Comparison of ENCODE assay signal across 8 mouse cellular contexts in genomic region chr5:122706917-122707275, GRCm38 (mm10). TPM values are rescaled to one million over a fixed set of nuclear protein-coding genes. Genes with fewer than 3 reads are reported as not detected.
DNase-seq lines count a peak whose midpoint lies in the region; ATAC-seq and TF ChIP-seq lines count a peak whose summit lies in the region.

No protein-coding gene starts in this region.

- no peak; the same call in 1 of the 2 replicates for ATAC-seq in lung, embryonic 15.5 days (ENCODE audit: borderline replicate concordance, extremely low read depth, low FRiP score, low TSS enrichment)
- peak; percentile 12 for ATAC-seq in intestine, embryonic 16.5 days
- ATAC-seq in neural tube, embryonic 13.5 days (ENCODE audit: low read depth), result no peak; the same call in 1 of the 2 replicates

- TF ChIP-seq POLR2A in embryonic fibroblast, embryonic 13.5 days (IDR thresholded peaks at IDR 0.05; ENCODE audit: low read depth, low read length), result no peak

- no peak for TF ChIP-seq CTCF in embryonic fibroblast, embryonic 13.5 days (IDR thresholded peaks at IDR 0.05; ENCODE audit: borderline replicate concordance, insufficient read depth, low read length)

- H3K9ac ChIP-seq in lung, embryonic 15.5 days, result peak overlapping the region; percentile 56
- peak overlapping the region; percentile 80 for H3K9ac ChIP-seq in intestine, embryonic 16.5 days (ENCODE audit: low read depth, low read length)
- H3K9ac ChIP-seq in neural tube, embryonic 13.5 days, result peak overlapping the region; percentile 87

- H3K36me3 ChIP-seq in lung, embryonic 15.5 days, result no peaks in the 10 kb centered on the region
- H3K36me3 ChIP-seq in intestine, embryonic 16.5 days (ENCODE audit: control insufficient read depth, insufficient read depth, low read length), result no peaks in the 10 kb centered on the region
- H3K36me3 ChIP-seq in neural tube, embryonic 13.5 days, result no peaks in the 10 kb centered on the region

- H3K4me1 ChIP-seq in lung, embryonic 15.5 days, result peaks cover 11% of the 10 kb centered on the region
- no peaks in the 10 kb centered on the region; the same call in 1 of the 2 replicates for H3K4me1 ChIP-seq in embryonic fibroblast, embryonic 13.5 days (ENCODE audit: control insufficient read depth, insufficient read depth, low read length)
- H3K4me1 ChIP-seq in intestine, embryonic 16.5 days (ENCODE audit: control insufficient read depth, insufficient read depth, low read length), result peaks cover 5% of the 10 kb centered on the region
- peaks cover 20% of the 10 kb centered on the region for H3K4me1 ChIP-seq in neural tube, embryonic 13.5 days (replicated peaks)

- H3K27me3 ChIP-seq in lung, embryonic 15.5 days, result no peaks in the 10 kb centered on the region
- H3K27me3 ChIP-seq in intestine, embryonic 16.5 days (replicated peaks; ENCODE audit: control insufficient read depth, insufficient read depth, low read length), result no peaks in the 10 kb centered on the region
- no peaks in the 10 kb centered on the region for H3K27me3 ChIP-seq in neural tube, embryonic 13.5 days

- H3K9me3 ChIP-seq in lung, embryonic 15.5 days, result no peaks in the 10 kb centered on the region
- H3K9me3 ChIP-seq in intestine, embryonic 16.5 days (ENCODE audit: control insufficient read depth, low read length), result no peaks in the 10 kb centered on the region
- no peaks in the 10 kb centered on the region for H3K9me3 ChIP-seq in neural tube, embryonic 13.5 days

- H3K27ac ChIP-seq in lung, embryonic 15.5 days, result peak overlapping the region; percentile 57; the same call in 1 of the 2 replicates
- peak overlapping the region; percentile 42 for H3K27ac ChIP-seq in embryonic fibroblast, embryonic 13.5 days (ENCODE audit: insufficient read depth, low read length)
- H3K27ac ChIP-seq in intestine, embryonic 16.5 days (ENCODE audit: low read length), result peak overlapping the region; percentile 87
- H3K27ac ChIP-seq in neural tube, embryonic 13.5 days (replicated peaks), result peak overlapping the region; percentile 91

- H3K4me3 ChIP-seq in lung, embryonic 15.5 days, result peak overlapping the region; percentile 58
- peak overlapping the region; percentile 47 for H3K4me3 ChIP-seq in embryonic fibroblast, embryonic 13.5 days (ENCODE audit: insufficient read depth, low read length)
- peak overlapping the region; percentile 67 for H3K4me3 ChIP-seq in intestine, embryonic 16.5 days (ENCODE audit: low read length)
- peak overlapping the region; percentile 70 for H3K4me3 ChIP-seq in neural tube, embryonic 13.5 days

- WGBS in lung, embryonic 15.5 days, result 39% methylated on average over 5 of the region's 5 CpGs
- 50% methylated on average over 5 of the region's 5 CpGs for WGBS in intestine, embryonic 16.5 days
- 47% methylated on average over 5 of the region's 5 CpGs for WGBS in neural tube, embryonic 13.5 days

- DNase-seq in lung, postnatal 25 days (ENCODE audit: low spot score), result no peak
- no peak for DNase-seq in urinary bladder, adult 2 months (ENCODE audit: low spot score)
- no peak for DNase-seq in gastrocnemius, adult 18-20 months (ENCODE audit: low spot score)
- DNase-seq in urinary bladder, postnatal 10 days (ENCODE audit: low spot score), result no peak

- H3K4me2 ChIP-seq in lung, embryonic 15.5 days, result peak overlapping the region; percentile 92
- H3K4me2 ChIP-seq in intestine, embryonic 16.5 days (ENCODE audit: low read depth, low read length), result peak overlapping the region; percentile 66
- H3K4me2 ChIP-seq in neural tube, embryonic 13.5 days, result peak overlapping the region; percentile 83

RNA-seq across cellular contexts. Expression of gene P2rx4, which starts 0.4 kb away (rescaled TPM):
- 16.6 and 17.5 TPM in 2 replicates for polyA plus RNA-seq in lung, embryonic 15.5 days (2015; fragmentation: Nextera tagmentation; extraction: Ambion mirVana)
- polyA plus RNA-seq in embryonic fibroblast, embryonic 13.5 days (2011; ENCODE audit: insufficient read length, low read depth, missing spikeins), result 43.1 and 52.3 TPM in 2 replicates
- polyA plus RNA-seq in intestine, embryonic 16.5 days (2015; fragmentation: Nextera tagmentation; extraction: Ambion mirVana), result 59.6 and 62.6 TPM in 2 replicates
- polyA plus RNA-seq in neural tube, embryonic 13.5 days (2015; fragmentation: Nextera tagmentation; extraction: Ambion mirVana), result 16.0 and 19.2 TPM in 2 replicates
- 42.4 and 44.3 TPM in 2 replicates for polyA plus RNA-seq in urinary bladder, adult 2 months (2012; rRNA removed)
- total RNA-seq in gastrocnemius, adult 18-20 months (2021), result 1 to 10 TPM; 3.8 to 5.3 TPM
